24 mouse cellular contexts compared by ENCODE assay signal in the genomic region with DNA sequence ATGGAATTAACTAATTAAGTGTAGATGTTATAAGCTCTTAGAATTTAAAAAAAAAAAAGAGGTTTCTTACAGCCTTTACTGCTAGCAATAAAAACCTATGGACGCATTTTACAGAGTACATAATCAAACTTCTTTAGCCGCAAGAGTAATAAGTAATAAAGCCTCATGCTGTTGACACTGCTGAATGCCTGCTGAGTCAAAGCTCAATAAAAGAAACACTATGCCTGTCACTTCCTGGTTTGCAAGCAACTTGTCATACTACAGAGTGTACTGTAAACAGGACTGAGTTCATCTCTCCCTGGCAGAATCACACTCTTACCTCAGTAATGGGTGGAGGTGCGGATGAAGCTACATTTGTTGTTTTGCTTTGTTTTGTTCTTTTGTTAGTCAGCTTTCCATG. TPM values are rescaled to one million over a fixed set of nuclear protein-coding genes. Genes with fewer than 3 reads are reported as not detected.
DNase-seq lines count a peak whose midpoint lies in the region; ATAC-seq and TF ChIP-seq lines count a peak whose summit lies in the region.
"Had no signal": no experiment of that assay in that cellular context is flagged by ENCODE, and none has a peak within 500 bp of the region (broad histone marks: within the 10 kb centered on the region; RNA-seq: fewer than 3 reads in every experiment).

No protein-coding gene starts in this region.

- no peaks in the 10 kb centered on the region for H3K9me3 ChIP-seq in intestine, embryonic 15.5 days
- no peaks in the 10 kb centered on the region for H3K9me3 ChIP-seq in intestine, postnatal 0 days (ENCODE audit: control insufficient read depth)
- H3K9me3 ChIP-seq: embryonic facial prominence, embryonic 10.5 days; embryonic facial prominence, embryonic 12.5 days; forebrain, embryonic 13.5 days; forebrain, embryonic 15.5 days; G1E had no signal

- no peaks in the 10 kb centered on the region for H3K27me3 ChIP-seq in intestine, embryonic 15.5 days (replicated peaks)
- no peaks in the 10 kb centered on the region for H3K27me3 ChIP-seq in intestine, postnatal 0 days (replicated peaks; ENCODE audit: control insufficient read depth, insufficient read depth, low read length)
- H3K27me3 ChIP-seq: embryonic facial prominence, embryonic 12.5 days; forebrain, embryonic 13.5 days; forebrain, embryonic 15.5 days had no signal

- no peak overlapping the region for H3K4me2 ChIP-seq in intestine, embryonic 15.5 days (replicated peaks)
- H3K4me2 ChIP-seq in intestine, postnatal 0 days (replicated peaks; ENCODE audit: low read depth), result no peak overlapping the region
- H3K4me2 ChIP-seq: embryonic facial prominence, embryonic 12.5 days; forebrain, embryonic 13.5 days; forebrain, embryonic 15.5 days had no signal

- peak; percentile 9 for DNase-seq in 3T3-L1 (ENCODE audit: low read depth, low spot score)
- no peak for DNase-seq in kidney, adult 18-20 months
- DNase-seq in spleen, adult 18-20 months, result no peak
- DNase-seq in left cerebral cortex, postnatal 14 days (ENCODE audit: low spot score in 2 of 2), result no peak
- DNase-seq: adrenal gland, adult 8-10 months; adrenal gland, postnatal 14 days; adrenal gland, postnatal 36 days; B cell, adult 2 months; cerebellum, adult 11-12 months; cerebellum, adult 2 months; cerebellum, adult 9-10 months; cerebellum, postnatal 10 days; cerebellum, postnatal 25 days had no signal

- 74% methylated on average over 3 of the region's 3 CpGs for WGBS in intestine, embryonic 15.5 days
- WGBS in intestine, postnatal 0 days, result 54% methylated on average over 3 of the region's 3 CpGs

- no peak overlapping the region for H3K4me3 ChIP-seq in intestine, embryonic 15.5 days (replicated peaks)
- no peak overlapping the region for H3K4me3 ChIP-seq in intestine, postnatal 0 days (ENCODE audit: low read depth, low read length)
- H3K4me3 ChIP-seq: embryonic facial prominence, embryonic 10.5 days; embryonic facial prominence, embryonic 12.5 days; forebrain, embryonic 13.5 days; forebrain, embryonic 15.5 days had no signal

- ATAC-seq in intestine, embryonic 15.5 days, result peak; percentile 71; the same call in 1 of the 2 replicates
- ATAC-seq in intestine, postnatal 0 days, result peak; percentile 43; the same call in 1 of the 2 replicates
- ATAC-seq: activated CD4-positive, CD25-positive, alpha-beta regulatory T cell, adult 4 months; CD4-positive, CD25-positive, alpha-beta regulatory T cell, adult 4 months; forebrain, embryonic 13.5 days; forebrain, embryonic 15.5 days; Patski had no signal

- no peaks in the 10 kb centered on the region for H3K36me3 ChIP-seq in intestine, embryonic 15.5 days
- no peaks in the 10 kb centered on the region for H3K36me3 ChIP-seq in intestine, postnatal 0 days (ENCODE audit: control insufficient read depth, insufficient read depth)
- H3K36me3 ChIP-seq: embryonic facial prominence, embryonic 10.5 days; embryonic facial prominence, embryonic 12.5 days; forebrain, embryonic 15.5 days; G1E had no signal

- no peaks in the 10 kb centered on the region for H3K4me1 ChIP-seq in intestine, embryonic 15.5 days (replicated peaks)
- H3K4me1 ChIP-seq in intestine, postnatal 0 days (replicated peaks; ENCODE audit: control insufficient read depth, insufficient read depth, low read length), result no peaks in the 10 kb centered on the region
- H3K4me1 ChIP-seq: embryonic facial prominence, embryonic 10.5 days; embryonic facial prominence, embryonic 12.5 days; forebrain, embryonic 13.5 days; forebrain, embryonic 15.5 days had no signal

- intact Hi-C loops in left cerebral cortex, postnatal 14 days (cut with DNase I), result no loop called here

- TF ChIP-seq CTCF in intestine, postnatal 0 days (IDR thresholded peaks at IDR 0.05; ENCODE audit: low read depth), result no peak

- no peak overlapping the region for H3K27ac ChIP-seq in intestine, embryonic 15.5 days
- no peak overlapping the region for H3K27ac ChIP-seq in intestine, postnatal 0 days (ENCODE audit: low read depth, low read length)
- H3K27ac ChIP-seq: embryonic facial prominence, embryonic 10.5 days; embryonic facial prominence, embryonic 12.5 days; forebrain, embryonic 13.5 days; forebrain, embryonic 15.5 days had no signal

- H3K9ac ChIP-seq in intestine, embryonic 15.5 days, result no peak overlapping the region
- no peak overlapping the region for H3K9ac ChIP-seq in intestine, postnatal 0 days (ENCODE audit: low read depth, low read length)
- H3K9ac ChIP-seq: embryonic facial prominence, embryonic 12.5 days; forebrain, embryonic 13.5 days; forebrain, embryonic 15.5 days had no signal

RNA-seq across cellular contexts. Expression of a gene that starts 24.1 kb away (rescaled TPM):
- polyA plus RNA-seq in intestine, embryonic 15.5 days (2015; fragmentation: Nextera tagmentation; extraction: Ambion mirVana), result 0.49 and 0.51 TPM in 2 replicates
- polyA plus RNA-seq in intestine, postnatal 0 days (2015; fragmentation: Nextera tagmentation; extraction: Ambion mirVana), result not detected in 2 replicates
- total RNA-seq in left cerebral cortex, postnatal 14 days (2021), result 1 to 10 TPM; 2.8 to 3.4 TPM
- total RNA-seq: CH12.LX had no signal
- polyA plus RNA-seq: activated CD4-positive, CD25-positive, alpha-beta regulatory T cell, adult 4 months; CD4-positive, CD25-positive, alpha-beta regulatory T cell, adult 4 months; forebrain, embryonic 13.5 days; G1E; Patski had no signal
